Mouse (Mus musculus) MEL (cell line): Measurements from ENCODE around the gene March5. TPM values are rescaled to one million over a fixed set of nuclear protein-coding genes. Genes with fewer than 3 reads are reported as not detected.

Experiments
- DNase-seq: peaks from one replicate; pipeline ENCODE4 v3.0.0; 2011; ENCODE audit warnings: low read depth, low spot score
- H3K27ac ChIP-seq: 2 replicates; pipeline ENCODE4 v1.5.1; 2012; ENCODE audit warnings: low read depth, mild to moderate bottlenecking, control low read depth, low read length, moderate library complexity; ENCODE audit not compliant: control insufficient read depth
- H3K27me3 ChIP-seq, 2 experiments: fragments of 150-350 bp in 1 of 2; sonication (generic) in 1 of 2; 2 replicates each; pipeline ENCODE4 v1.6.1; 2012; ENCODE audit warnings: low read length in 2 of 2, mild to moderate bottlenecking in 2 of 2, improper control_type of control experiment in 1 of 2, moderate library complexity in 1 of 2; ENCODE audit not compliant: insufficient read depth in 2 of 2, control insufficient read depth in 1 of 2
- H3K36me3 ChIP-seq, 2 experiments: 2 replicates each; pipeline ENCODE4 v1.6.1; 2012 to 2014; ENCODE audit warnings: low read length in 2 of 2, improper control_type of control experiment in 1 of 2, inconsistent platforms in 1 of 2, mild to moderate bottlenecking in 1 of 2; ENCODE audit not compliant: insufficient read depth in 2 of 2, control insufficient read depth in 1 of 2
- H3K4me1 ChIP-seq, 2 experiments: fragments of 150-350 bp in 1 of 2; sonication (generic) in 1 of 2; 2 replicates each; pipeline ENCODE4 v1.6.1; 2012; ENCODE audit warnings: low read length in 2 of 2, improper control_type of control experiment in 1 of 2, mild to moderate bottlenecking in 1 of 2; ENCODE audit not compliant: insufficient read depth in 2 of 2, control insufficient read depth in 1 of 2
- H3K4me3 ChIP-seq, 2 experiments: fragments of 150-350 bp in 1 of 2; sonication (generic) in 1 of 2; 2 replicates each; pipeline ENCODE4 v1.5.1; 2012; ENCODE audit warnings: low read depth in 2 of 2, low read length in 2 of 2, mild to moderate bottlenecking in 2 of 2, moderate library complexity in 2 of 2, control low read depth in 1 of 2, improper control_type of control experiment in 1 of 2; ENCODE audit not compliant: control insufficient read depth in 1 of 2, insufficient read depth in 1 of 2
- H3K79me2 ChIP-seq: 2 replicates; pipeline ENCODE4 v1.6.1; 2012; ENCODE audit warnings: mild to moderate bottlenecking, low read length, moderate library complexity; ENCODE audit not compliant: control insufficient read depth, poor library complexity, insufficient read depth
- H3K9ac ChIP-seq: 2 replicates; pipeline ENCODE4 v1.6.1; 2012; ENCODE audit warnings: low read depth, mild to moderate bottlenecking, control low read depth, low read length, moderate library complexity; ENCODE audit not compliant: control insufficient read depth, poor library complexity, severe bottlenecking
- H3K9me3 ChIP-seq: fragments of 150-350 bp; sonication (generic); replicated peaks from 2 replicates; pipeline ENCODE4 v1.6.1; 2012; ENCODE audit warnings: mild to moderate bottlenecking, low read length, improper control_type of control experiment, moderate library complexity; ENCODE audit not compliant: insufficient read depth
- CHD1 ChIP-seq: IDR thresholded peaks from 2 replicates; pipeline ENCODE4 v1.6.1; 2012; ENCODE audit warnings: low read depth, mild to moderate bottlenecking, inconsistent platforms, low read length, improper control_type of control experiment
- CHD2 ChIP-seq: IDR thresholded peaks from 2 replicates; pipeline ENCODE4 v1.6.1; 2011; ENCODE audit warnings: low read length, improper control_type of control experiment
- ETS1 ChIP-seq: IDR thresholded peaks from 2 replicates; pipeline ENCODE4 v1.6.1; 2012; ENCODE audit warnings: low read depth, mild to moderate bottlenecking, inconsistent platforms, low read length, improper control_type of control experiment, moderate library complexity
- GABPA ChIP-seq: IDR thresholded peaks from 2 replicates; pipeline ENCODE4 v1.6.1; 2012; ENCODE audit warnings: low read depth, mild to moderate bottlenecking, inconsistent platforms, low read length, improper control_type of control experiment, moderate library complexity
- GATA1 ChIP-seq: IDR thresholded peaks from 2 replicates; pipeline ENCODE4 v1.6.1; 2011; ENCODE audit warnings: low read depth, low read length, improper control_type of control experiment
- JUND ChIP-seq: IDR thresholded peaks from 2 replicates; pipeline ENCODE4 v1.6.1; 2011; ENCODE audit warnings: low read depth, mild to moderate bottlenecking, improper control_type of control experiment, low read length
- MAX ChIP-seq: IDR thresholded peaks from 2 replicates; pipeline ENCODE4 v1.6.1; 2011; ENCODE audit warnings: low read length, improper control_type of control experiment
- MYC ChIP-seq: IDR thresholded peaks from 2 replicates; pipeline ENCODE4 v1.6.1; 2011; ENCODE audit warnings: low read depth, mild to moderate bottlenecking, low read length, improper control_type of control experiment, moderate library complexity
- POLR2AphosphoS2 ChIP-seq: IDR thresholded peaks from 2 replicates; pipeline ENCODE4 v1.6.1; 2011; ENCODE audit warnings: low read length, improper control_type of control experiment
- POLR2AphosphoS5 ChIP-seq: IDR thresholded peaks from 2 replicates; pipeline ENCODE4 v1.6.1; 2012; ENCODE audit warnings: low read depth, borderline replicate concordance, mild to moderate bottlenecking, inconsistent platforms, low read length, moderate library complexity, mixed read lengths
- RCOR1 ChIP-seq: IDR thresholded peaks from 2 replicates; pipeline ENCODE4 v1.6.1; 2012; ENCODE audit warnings: low read depth, mild to moderate bottlenecking, inconsistent platforms, low read length, improper control_type of control experiment
- SMC3 ChIP-seq: IDR thresholded peaks from 2 replicates; pipeline ENCODE4 v1.6.1; 2011; ENCODE audit warnings: low read depth, low read length, improper control_type of control experiment
- TAL1 ChIP-seq: IDR thresholded peaks from 2 replicates; pipeline ENCODE4 v1.6.1; 2012; ENCODE audit warnings: mild to moderate bottlenecking, inconsistent platforms, low read length, moderate library complexity, mixed read lengths
- TCF12 ChIP-seq: IDR thresholded peaks from 2 replicates; pipeline ENCODE4 v1.6.1; 2014; ENCODE audit warnings: low read depth, mild to moderate bottlenecking, inconsistent platforms, low read length, improper control_type of control experiment, moderate library complexity
- USF2 ChIP-seq, 2 experiments: IDR thresholded peaks; 2 replicates each; pipeline ENCODE4 v1.6.1; 2011 to 2012; ENCODE audit warnings: improper control_type of control experiment in 2 of 2, low read length in 2 of 2, borderline replicate concordance in 1 of 2, inconsistent platforms in 1 of 2, low read depth in 1 of 2, mild to moderate bottlenecking in 1 of 2; ENCODE audit not compliant: insufficient read depth in 1 of 2
- ZMIZ1 ChIP-seq: IDR thresholded peaks from 2 replicates; pipeline ENCODE4 v1.6.1; 2012; ENCODE audit warnings: low read depth, mild to moderate bottlenecking, inconsistent platforms, low read length, improper control_type of control experiment, moderate library complexity
- polyA plus RNA-seq, 2 experiments: library from polyadenylated mRNA; stranded (reverse) in 1 of 2; unstranded in 1 of 2; fragments of >175 nt in 1 of 2; fragments of >200 nt in 1 of 2; gene quantifications; 2 replicates each; pipeline versions ENCODE4 v1.2.1 to v1.2.4; 2012; ENCODE audit warnings: low replicate concordance in 2 of 2, low read depth in 1 of 2; ENCODE audit not compliant: insufficient read length in 2 of 2, insufficient read depth in 1 of 2, missing spikeins in 1 of 2
- total RNA-seq: library from RNA; depleted of rRNA; stranded (reverse); fragments of 300-350 nt; gene quantifications from 2 replicates; pipeline ENCODE4 v1.2.3, GENCODE M21; 2012

The March5 gene
- total and polyA plus RNA-seq, 3 experiments: 68.5 to 83.5 TPM; not detected in 1

DNA sequence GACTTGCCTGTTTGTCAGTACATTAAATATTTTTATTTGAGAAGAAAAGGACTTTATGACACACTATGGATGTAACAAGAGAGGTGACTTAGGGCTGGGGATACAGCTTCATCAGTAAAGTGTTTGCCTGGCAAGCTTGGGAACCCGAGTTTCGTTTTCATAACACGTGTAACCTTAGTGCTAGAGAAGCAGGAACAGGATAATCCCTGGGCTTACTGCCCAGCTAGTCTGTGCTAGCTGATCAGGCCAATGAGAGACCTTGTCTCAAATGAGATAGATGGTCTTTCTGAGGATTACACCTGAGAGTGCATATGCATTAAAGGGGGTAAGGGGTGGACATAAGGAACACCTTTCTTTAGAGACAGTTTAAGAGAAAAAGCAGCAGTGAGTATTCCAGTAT lies 4.1 kb downstream of the March5 start:
- H3K9me3 ChIP-seq: no peaks in the 10 kb centered on the region
- no peak for DNase-seq
- peaks cover 18 to 35% of the 10 kb centered on the region in 2 experiments for H3K36me3 ChIP-seq
- no peak overlapping the region for H3K27ac ChIP-seq
- no peak overlapping the region for H3K9ac ChIP-seq
- H3K27me3 ChIP-seq: no peaks in the 10 kb centered on the region
- H3K4me1 ChIP-seq: peaks cover 20 to 26% of the 10 kb centered on the region in 2 experiments
- peaks cover 27% of the 10 kb centered on the region for H3K79me2 ChIP-seq
- H3K4me3 ChIP-seq: no peak overlapping the region
- no peak for TF ChIP-seq CHD2
- TF ChIP-seq MYC: no peak
- no peak for TF ChIP-seq USF2 (IDR thresholded peaks at IDR 0.05; ENCODE audit: borderline replicate concordance in 1 of 2, insufficient read depth in 1 of 2, low read depth in 1 of 2, low read length in 2 of 2)
- TF ChIP-seq RCOR1: no peak
- no peak for TF ChIP-seq SMC3
- no peak for TF ChIP-seq JUND
- TF ChIP-seq ZMIZ1: no peak
- no peak for TF ChIP-seq POLR2AphosphoS2
- TF ChIP-seq TAL1: no peak
- no peak for TF ChIP-seq TCF12
- TF ChIP-seq CHD1: no peak
- TF ChIP-seq GABPA: no peak

DNA sequence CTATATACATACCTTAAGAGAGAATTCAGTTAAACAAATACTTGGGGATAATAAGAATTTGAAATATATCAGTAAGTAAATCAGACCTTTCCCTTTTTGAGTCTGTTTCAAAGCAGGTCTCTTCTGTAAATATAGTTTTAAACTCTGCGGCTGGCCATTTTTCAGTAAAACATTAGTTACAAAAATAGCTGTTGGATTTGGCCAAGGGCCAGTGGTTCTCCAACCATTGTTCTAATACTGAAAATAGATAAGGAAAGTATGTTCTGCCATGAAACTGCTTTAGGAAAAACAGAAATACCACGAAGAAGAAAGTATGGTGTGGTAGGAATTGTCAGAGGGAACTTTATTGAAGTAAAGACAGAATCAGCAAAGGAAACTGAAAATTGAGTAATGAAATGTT lies 7.4 kb downstream of the March5 start:
- no peak overlapping the region for H3K27ac ChIP-seq
- H3K36me3 ChIP-seq: peaks cover 23 to 33% of the 10 kb centered on the region in 2 experiments
- H3K9ac ChIP-seq: no peak overlapping the region
- peaks cover 11 to 16% of the 10 kb centered on the region in 2 experiments for H3K4me1 ChIP-seq
- no peak overlapping the region for H3K4me3 ChIP-seq
- no peaks in the 10 kb centered on the region for H3K27me3 ChIP-seq
- 0 out of 2 replicates have a peak, but pooled peaks have one; percentile 8 for TF ChIP-seq ETS1
- TF ChIP-seq MAX: no peak
- no peak for TF ChIP-seq POLR2AphosphoS5
- TF ChIP-seq ZMIZ1: no peak
- TF ChIP-seq USF2 (IDR thresholded peaks at IDR 0.05; ENCODE audit: borderline replicate concordance in 1 of 2, insufficient read depth in 1 of 2, low read depth in 1 of 2, low read length in 2 of 2): no peak
- 0 out of 2 replicates have a peak, but pooled peaks have one; percentile 6 for TF ChIP-seq GATA1
- peaks cover 3% of the 10 kb centered on the region; the same call in 1 of the 2 replicates for H3K79me2 ChIP-seq
- no peaks in the 10 kb centered on the region for H3K9me3 ChIP-seq
- DNase-seq: peak; percentile 19
